Mouse (Mus musculus) embryonic stem cell, embryonic (primary cell): ENCODE measurements around the gene Trpm3.

Experiments
- CTCF ChIA-PET, 4 experiments: fragments of 300-600 bp in 2 of 4; fragments of 350-600 bp in 2 of 4; sonication (Branson Sonifier 250); formaldehyde crosslinking; loops; one replicate each; lab custom pipeline; 2022; ENCODE audit warnings: inconsistent platforms in 2 of 4; lab: Charles Lee
- POLR2A ChIA-PET, 4 experiments: fragments of 300-600 bp in 2 of 4; fragments of 350-600 bp in 2 of 4; sonication (Branson Sonifier 250); formaldehyde crosslinking; loops; one replicate each; lab custom pipeline; 2022; ENCODE audit warnings: antibody characterized with exemption in 4 of 4, inconsistent platforms in 1 of 4; lab: Charles Lee

The Trpm3 gene

GRCm38 (mm10) chr19:22915868-22916642 lies 777.2 kb downstream of the Trpm3 start:
- CTCF ChIA-PET: interaction anchor here (0.5 to 3.1 kb wide), 89 partner anchors 9 to 1547 kb away, joined by 3 to 22 read pairs (median 4); partner anchors contain the start of genes Apba1 (in 1 of the 4) and Mamdc2 (in 1 of the 4)
- POLR2A ChIA-PET: interaction anchor here (0.5 to 2.0 kb wide), 42 partner anchors 9 to 1044 kb away, joined by 3 to 13 read pairs (median 3); partner anchors contain the start of gene Apba1 (in 1 of the 4)

DNA sequence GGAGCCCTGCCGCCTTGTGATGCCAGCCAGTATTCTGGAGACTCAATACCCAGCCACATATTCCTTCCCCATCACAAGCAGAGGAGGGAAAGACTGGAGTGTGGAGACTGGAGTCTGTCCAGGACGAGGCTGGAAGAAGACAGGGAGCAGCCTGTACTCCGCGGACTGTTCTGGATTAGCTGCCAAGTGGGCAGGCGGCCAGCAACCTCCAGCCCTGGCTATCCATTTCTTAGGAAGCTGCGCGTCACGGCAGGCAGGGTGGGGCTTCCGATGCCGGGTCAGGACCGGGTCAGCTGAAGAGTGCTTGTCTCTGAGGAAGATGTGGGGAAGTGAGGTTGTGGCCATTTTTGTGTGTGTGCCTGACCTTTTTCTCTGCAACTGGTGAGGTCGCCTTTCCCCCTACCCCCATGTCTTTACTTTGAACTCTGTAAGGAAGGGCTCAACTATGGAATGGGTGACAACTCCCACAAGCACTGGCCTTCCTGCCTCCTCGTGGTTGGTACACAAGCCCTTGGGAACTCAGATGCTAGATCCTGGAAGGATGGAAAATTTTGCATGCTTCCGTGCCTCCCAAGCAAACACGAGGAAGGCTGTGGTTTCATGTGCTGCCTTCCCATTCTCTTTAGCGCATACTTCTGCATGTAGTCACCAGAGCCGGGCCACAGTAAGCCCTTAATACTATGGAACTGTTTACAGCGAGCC lies 777.9 kb downstream of the Trpm3 start:
- ChIA-PET CTCF (interaction anchor here (0.6 to 3.1 kb wide), 34 partner anchors 11 to 1548 kb away, joined by 3 to 22 read pairs (median 5); partner anchors contain the start of gene Apba1 (in 1 of the 4)), POLR2A (interaction anchor here (0.7 to 2.0 kb wide), 25 partner anchors 11 to 736 kb away, joined by 3 to 13 read pairs (median 4); no protein-coding TSS in a partner anchor)

- ChIA-PET CTCF (interaction anchor here in 3 of 4 experiments (0.5 to 3.1 kb wide), 7 partner anchors 33 to 607 kb away, joined by 3 to 16 read pairs (median 6); no protein-coding TSS in a partner anchor), POLR2A (interaction anchor here in 2 of 4 experiments (0.5 to 2.0 kb wide), 5 partner anchors 125 to 226 kb away, joined by 3 to 6 read pairs (median 4); no protein-coding TSS in a partner anchor)
Measured at GRCm38 (mm10) chr19:22917345-22917735, 778.5 kb downstream of the Trpm3 start.

DNA sequence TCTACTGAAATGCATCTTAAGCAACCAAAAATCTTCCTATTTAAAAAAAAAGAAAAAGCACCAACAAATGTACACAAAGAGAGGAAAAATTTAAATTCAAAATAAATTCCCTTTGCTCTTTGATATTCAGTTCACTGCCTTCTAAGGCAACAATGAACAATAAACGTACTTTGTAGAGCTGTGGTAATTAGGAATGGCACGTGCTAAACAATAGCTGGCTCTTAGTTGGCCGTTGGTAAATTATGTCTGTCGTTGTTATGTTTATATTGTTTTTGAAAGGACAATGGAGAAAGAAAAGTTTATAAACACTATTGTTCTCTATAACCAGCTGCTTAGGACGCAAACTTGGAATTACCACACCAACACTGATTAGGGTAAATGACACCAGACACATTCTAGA lies 782.1 kb downstream of the Trpm3 start:
- ChIA-PET CTCF (no interaction called here), POLR2A (interaction anchor here in 2 of 4 experiments (0.8 to 1.2 kb wide), 2 partner anchors 154 to 1647 kb away, joined by 3 read pairs; no protein-coding TSS in a partner anchor)

- ChIA-PET CTCF (interaction anchor here in 2 of 4 experiments (0.5 to 1.0 kb wide), 2 partner anchors 40 to 92 kb away, joined by 3 to 4 read pairs; no protein-coding TSS in a partner anchor), POLR2A (interaction anchor here (0.6 to 1.2 kb wide), 21 partner anchors 9 to 386 kb away, joined by 3 to 7 read pairs (median 4); partner anchors contain the start of gene Klf9 (in 1 of the 4))
Measured at GRCm38 (mm10) chr19:22922871-22923670, 784.2 kb downstream of the Trpm3 start.

DNA sequence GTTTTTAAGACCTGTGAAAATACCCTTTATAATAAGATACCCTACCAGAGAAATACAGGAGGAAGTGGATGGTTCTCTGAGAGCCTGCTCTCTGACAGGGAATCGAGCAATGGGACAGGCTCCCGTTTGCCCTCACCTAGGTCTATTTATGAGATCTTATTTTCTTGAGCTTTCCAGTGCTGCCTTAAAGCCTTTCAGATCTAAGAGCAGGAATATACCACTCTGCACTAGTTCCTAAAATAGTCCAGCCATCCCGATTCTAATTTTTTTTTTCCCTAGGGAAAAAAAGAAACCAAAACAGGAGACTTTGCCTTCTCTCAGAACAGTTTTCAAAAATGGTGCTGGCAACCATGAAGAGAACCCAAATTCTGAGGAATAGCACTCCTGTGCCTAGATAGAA lies 786.4 kb downstream of the Trpm3 start:
- ChIA-PET CTCF (no interaction called here), POLR2A (interaction anchor here in 1 of 4 experiments (1.0 kb wide), 1 partner anchor 10 kb away, joined by 3 read pairs; no protein-coding TSS in a partner anchor)

GRCm38 (mm10) chr19:22926753-22927152 lies 787.9 kb downstream of the Trpm3 start:
- POLR2A ChIA-PET: interaction anchor here in 2 of 4 experiments (0.7 to 1.6 kb wide), 3 partner anchors 11 to 541 kb away, joined by 3 to 5 read pairs (median 4); no protein-coding TSS in a partner anchor
- CTCF ChIA-PET: interaction anchor here in 2 of 4 experiments (0.6 to 1.0 kb wide), 3 partner anchors 11 to 540 kb away, joined by 3 to 4 read pairs (median 4); no protein-coding TSS in a partner anchor

- CTCF ChIA-PET: interaction anchor here in 2 of 4 experiments (1.1 to 1.4 kb wide), 3 partner anchors 12 to 87 kb away, joined by 3 to 4 read pairs (median 4); no protein-coding TSS in a partner anchor
- POLR2A ChIA-PET: interaction anchor here in 1 of 4 experiments (0.6 to 1.6 kb wide), 2 partner anchors 12 to 62 kb away, joined by 4 to 5 read pairs; no protein-coding TSS in a partner anchor
Measured at GRCm38 (mm10) chr19:22928366-22928765, 789.5 kb downstream of the Trpm3 start.

- ChIA-PET POLR2A (interaction anchor here in 1 of 4 experiments (0.8 kb wide), 1 partner anchor 20 kb away, joined by 3 read pairs; no protein-coding TSS in a partner anchor), CTCF (no interaction called here)
Measured at GRCm38 (mm10) chr19:22929768-22930167, 790.9 kb downstream of the Trpm3 start.

DNA sequence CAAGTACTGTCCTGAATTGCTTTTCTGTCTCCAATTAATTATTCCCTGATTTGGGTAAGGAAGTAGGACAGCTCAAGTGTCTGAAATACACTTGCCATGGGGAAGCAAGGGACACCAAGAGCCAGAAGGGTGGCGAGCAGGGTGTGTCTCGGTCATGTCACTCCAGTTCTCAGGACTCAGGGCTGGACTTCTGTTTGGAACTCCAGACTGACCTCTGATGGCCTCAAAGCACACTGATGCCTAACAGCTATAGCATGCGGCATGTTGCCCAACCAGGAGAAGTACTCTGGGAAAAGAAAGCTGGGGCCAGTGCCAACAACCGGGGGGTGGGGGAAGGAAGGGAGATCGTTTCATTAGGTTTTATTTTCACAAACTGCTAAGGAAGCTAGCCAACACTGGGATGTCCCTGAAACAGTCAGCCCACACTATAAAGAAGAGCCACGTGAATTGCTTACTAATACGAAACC lies 791.6 kb downstream of the Trpm3 start:
- POLR2A ChIA-PET: interaction anchor here in 1 of 4 experiments (0.5 to 1.0 kb wide), 3 partner anchors 21 to 468 kb away, joined by 3 to 4 read pairs (median 3); no protein-coding TSS in a partner anchor
- CTCF ChIA-PET: interaction anchor here in 1 of 4 experiments (0.6 to 0.7 kb wide), 2 partner anchors 14 to 181 kb away, joined by 3 to 4 read pairs; no protein-coding TSS in a partner anchor

GRCm38 (mm10) chr19:22931006-22931405 lies 792.2 kb downstream of the Trpm3 start:
- CTCF ChIA-PET: interaction anchor here in 1 of 4 experiments (0.6 to 0.7 kb wide), 2 partner anchors 15 to 182 kb away, joined by 3 to 4 read pairs; no protein-coding TSS in a partner anchor
- POLR2A ChIA-PET: interaction anchor here in 1 of 4 experiments (0.5 to 1.0 kb wide), 2 partner anchors 28 to 469 kb away, joined by 3 to 4 read pairs; no protein-coding TSS in a partner anchor

- CTCF ChIA-PET: interaction anchor here in 3 of 4 experiments (0.6 to 2.1 kb wide), 3 partner anchors 19 to 1284 kb away, joined by 3 to 6 read pairs (median 3); no protein-coding TSS in a partner anchor
- POLR2A ChIA-PET: interaction anchor here in 1 of 4 experiments (0.7 to 1.0 kb wide), 2 partner anchors 9 to 18 kb away, joined by 3 to 4 read pairs; no protein-coding TSS in a partner anchor
Measured at GRCm38 (mm10) chr19:22935067-22935466, 796.2 kb downstream of the Trpm3 start.

- ChIA-PET CTCF (interaction anchor here in 2 of 4 experiments (0.7 to 0.8 kb wide), 2 partner anchors 27 to 1882 kb away, joined by 3 read pairs; no protein-coding TSS in a partner anchor), POLR2A (interaction anchor here in 2 of 4 experiments (0.7 to 1.4 kb wide), 3 partner anchors 23 to 849 kb away, joined by 3 read pairs; no protein-coding TSS in a partner anchor)
Measured at GRCm38 (mm10) chr19:22938848-22939724, 800.2 kb downstream of the Trpm3 start.

- POLR2A ChIA-PET: interaction anchor here in 2 of 4 experiments (0.9 to 1.5 kb wide), 4 partner anchors 22 to 212 kb away, joined by 3 to 5 read pairs (median 3); no protein-coding TSS in a partner anchor
- CTCF ChIA-PET: interaction anchor here in 3 of 4 experiments (0.6 to 0.8 kb wide), 4 partner anchors 60 to 1881 kb away, joined by 3 to 16 read pairs (median 3); no protein-coding TSS in a partner anchor
Measured at GRCm38 (mm10) chr19:22939836-22940235, 801.0 kb downstream of the Trpm3 start.

GRCm38 (mm10) chr19:22940487-22940886 lies 801.6 kb downstream of the Trpm3 start:
- POLR2A ChIA-PET: interaction anchor here in 2 of 4 experiments (0.9 to 1.5 kb wide), 4 partner anchors 21 to 211 kb away, joined by 3 to 5 read pairs (median 3); no protein-coding TSS in a partner anchor
- CTCF ChIA-PET: interaction anchor here in 2 of 4 experiments (0.6 to 0.7 kb wide), 4 partner anchors 59 to 469 kb away, joined by 3 to 16 read pairs (median 3); no protein-coding TSS in a partner anchor
